Mouse (Mus musculus): ENCODE data around the gene Ccdc8. TPM values are rescaled to one million over a fixed set of nuclear protein-coding genes. Genes with fewer than 3 reads are reported as not detected.
"Not testable (repeated sequence)": the region's sequence is repeated elsewhere in the genome, so short reads cannot be mapped to it uniquely, and the experiment has no call there.

Ccdc8 gene
- total RNA-seq, 2 experiments from 2014 or later = 1.8 to 2.2 TPM

- TF ChIP-seq CTCF (conservative IDR thresholded peaks at IDR 0.05) = peak; percentile 93
- peak overlapping the region; percentile 98 for H3K27ac ChIP-seq
- no peak overlapping the region for H3K4me3 ChIP-seq
- DNase-seq (ENCODE audit: low spot score in 2 of 2) = peak; percentile 89 to 94
Measured at GRCm38 (mm10) chr7:16950861-16951635, 41.5 kb upstream of the Ccdc8 start.

- DNase-seq (ENCODE audit: low spot score in 2 of 2); H3K4me3 ChIP-seq; H3K27ac ChIP-seq: not testable (repeated sequence)
Measured at GRCm38 (mm10) chr7:16953776-16954175, 38.7 kb upstream of the Ccdc8 start.

- DNase-seq (ENCODE audit: low spot score in 2 of 2) = no peak
- Histone ChIP-seq H3K4me3 (no peak overlapping the region), H3K27ac (peak overlapping the region; percentile 99)
- no peak for TF ChIP-seq CTCF (conservative IDR thresholded peaks at IDR 0.05)
Measured at GRCm38 (mm10) chr7:16955712-16956111, 36.8 kb upstream of the Ccdc8 start.

- H3K27ac ChIP-seq = peak overlapping the region; percentile 99
- peak overlapping the region; percentile 14 for H3K4me3 ChIP-seq
- TF ChIP-seq CTCF (conservative IDR thresholded peaks at IDR 0.05) = no peak
- DNase-seq (ENCODE audit: low spot score in 2 of 2) = peak; percentile 65 to 85
Measured at GRCm38 (mm10) chr7:16956410-16957265, 35.9 kb upstream of the Ccdc8 start.

- no peak for TF ChIP-seq CTCF (conservative IDR thresholded peaks at IDR 0.05)
- Histone ChIP-seq H3K27ac (peak within 1 kb of the TSS; percentile 99), H3K4me3 (peak within 1 kb of the TSS; percentile 71)
- peak; percentile 93 to 95 for DNase-seq (ENCODE audit: low spot score in 2 of 2)
Measured at GRCm38 (mm10) chr7:16959539-16960187, 32.8 kb upstream of the Ccdc8 start, which contains the start of gene Pnmal1. Pnmal1 (plus strand) TSS chr7:16959679.

- DNase-seq (ENCODE audit: low spot score in 2 of 2) = no peak
Measured at GRCm38 (mm10) chr7:16961678-16962077, 30.8 kb upstream of the Ccdc8 start.

GRCm38 (mm10) chr7:16968414-16968813 is 24.1 kb upstream of the Ccdc8 start:
- TF ChIP-seq CTCF (conservative IDR thresholded peaks at IDR 0.05) = no peak
- no peak for DNase-seq (ENCODE audit: low spot score in 2 of 2)
- H3K27ac ChIP-seq = no peak overlapping the region
- H3K4me3 ChIP-seq = no peak overlapping the region

More at GRCm38 (mm10) chr7:16961678-16962077, 30.8 kb upstream of the Ccdc8 start:
- peak overlapping the region; percentile 99; the same call in 1 of the 2 replicates for H3K27ac ChIP-seq
- H3K4me3 ChIP-seq = peak overlapping the region; percentile 71; the same call in 1 of the 2 replicates
- no peak for TF ChIP-seq CTCF (conservative IDR thresholded peaks at IDR 0.05)

GRCm38 (mm10) chr7:16971160-16971559 is 21.3 kb upstream of the Ccdc8 start:
- no peak overlapping the region for H3K4me3 ChIP-seq
- no peak for DNase-seq (ENCODE audit: low spot score in 2 of 2)
- H3K27ac ChIP-seq = no peak overlapping the region
- TF ChIP-seq CTCF (conservative IDR thresholded peaks at IDR 0.05) = no peak

- DNase-seq (ENCODE audit: low spot score in 2 of 2) = no peak
- no peak for TF ChIP-seq CTCF (conservative IDR thresholded peaks at IDR 0.05)
- H3K4me3 ChIP-seq = no peak overlapping the region
- H3K27ac ChIP-seq = peak overlapping the region; percentile 51
Measured at GRCm38 (mm10) chr7:16974018-16974417, 18.5 kb upstream of the Ccdc8 start.

GRCm38 (mm10) chr7:16976298-16976697 is 16.2 kb upstream of the Ccdc8 start:
- no peak for DNase-seq (ENCODE audit: low spot score in 2 of 2)

GRCm38 (mm10) chr7:16978173-16978572 is 14.3 kb upstream of the Ccdc8 start:
- DNase-seq (ENCODE audit: low spot score in 2 of 2) = no peak
- no peak for TF ChIP-seq CTCF (conservative IDR thresholded peaks at IDR 0.05)
- no peak overlapping the region for H3K4me3 ChIP-seq
- H3K27ac ChIP-seq = no peak overlapping the region

More at GRCm38 (mm10) chr7:16976298-16976697, 16.2 kb upstream of the Ccdc8 start:
- no peak for TF ChIP-seq CTCF (conservative IDR thresholded peaks at IDR 0.05)
- no peak overlapping the region for H3K27ac ChIP-seq
- H3K4me3 ChIP-seq = no peak overlapping the region

- Histone ChIP-seq H3K27ac (no peak overlapping the region), H3K4me3 (no peak overlapping the region)
- no peak for DNase-seq (ENCODE audit: low spot score in 2 of 2)
- TF ChIP-seq CTCF (conservative IDR thresholded peaks at IDR 0.05) = no peak
Measured at GRCm38 (mm10) chr7:16978593-16978992, 13.9 kb upstream of the Ccdc8 start.

- DNase-seq (ENCODE audit: low spot score in 2 of 2) = no peak
- H3K4me3 ChIP-seq = peak overlapping the region; percentile 43
- no peak for TF ChIP-seq CTCF (conservative IDR thresholded peaks at IDR 0.05)
- H3K27ac ChIP-seq = peak overlapping the region; percentile 93
Measured at GRCm38 (mm10) chr7:16980348-16980747, 12.2 kb upstream of the Ccdc8 start.

Measured in layer of hippocampus, adult 2 months (tissue).